8 mouse cellular contexts compared by ENCODE assay signal in genomic region chr10:42957881-42958651, GRCm38 (mm10).
A peak's percentile ranks its signal among the peaks of the same experiment; 100 is the strongest.
DNase-seq lines count a peak whose midpoint lies in the region; ATAC-seq lines count a peak whose summit lies in the region.

No protein-coding gene starts in this region.

- peak overlapping the region; percentile 59 for H3K4me2 ChIP-seq in limb, embryonic 12.5 days
- H3K4me2 ChIP-seq in midbrain, embryonic 14.5 days (ENCODE audit: low read length): peak overlapping the region; percentile 55
- H3K4me2 ChIP-seq in stomach, embryonic 14.5 days (replicated peaks; ENCODE audit: low read depth, low read length): peak overlapping the region; percentile 50

- peak overlapping the region; percentile 39 for H3K4me3 ChIP-seq in limb, embryonic 12.5 days (replicated peaks)
- peak overlapping the region; percentile 26 for H3K4me3 ChIP-seq in midbrain, embryonic 14.5 days (replicated peaks; ENCODE audit: low read depth, low read length)
- H3K4me3 ChIP-seq in stomach, embryonic 14.5 days (ENCODE audit: low read depth, low read length): peak overlapping the region; percentile 15; the same call in 1 of the 2 replicates

- H3K36me3 ChIP-seq in limb, embryonic 12.5 days: no peaks in the 10 kb centered on the region
- no peaks in the 10 kb centered on the region for H3K36me3 ChIP-seq in midbrain, embryonic 14.5 days (ENCODE audit: control insufficient read depth, insufficient read depth, low read length)
- no peaks in the 10 kb centered on the region for H3K36me3 ChIP-seq in stomach, embryonic 14.5 days (ENCODE audit: control insufficient read depth, insufficient read depth, low read length)

- DNase-seq in 3T3-L1 (ENCODE audit: low read depth, low spot score): peak; percentile 79
- peak; percentile 59 to 72 for DNase-seq in adrenal gland, adult 18-20 months (ENCODE audit: low spot score in 2 of 2)
- peak; percentile 90 for DNase-seq in embryo, embryonic 11 days
- DNase-seq in heart, adult 18-20 months: peak; percentile 69 to 89
- peak; percentile 66 for DNase-seq in kidney, adult 18-20 months
- DNase-seq in midbrain, embryonic 14.5 days: peak; percentile 94

- no peak overlapping the region for H3K27ac ChIP-seq in limb, embryonic 12.5 days
- H3K27ac ChIP-seq in midbrain, embryonic 14.5 days (replicated peaks; ENCODE audit: low read depth, low read length): no peak overlapping the region; the same call in 1 of the 2 replicates
- H3K27ac ChIP-seq in stomach, embryonic 14.5 days (ENCODE audit: low read length): no peak overlapping the region

- H3K27me3 ChIP-seq in limb, embryonic 12.5 days: peaks cover 18% of the 10 kb centered on the region
- peaks cover 5% of the 10 kb centered on the region; the same call in 1 of the 2 replicates for H3K27me3 ChIP-seq in midbrain, embryonic 14.5 days (ENCODE audit: control insufficient read depth, insufficient read depth, low read length)
- no peaks in the 10 kb centered on the region for H3K27me3 ChIP-seq in stomach, embryonic 14.5 days (ENCODE audit: control insufficient read depth, insufficient read depth, low read length)

- no peak; the same call in 1 of the 2 replicates for ATAC-seq in limb, embryonic 12.5 days (ENCODE audit: insufficient number of reproducible peaks, insufficient read depth, low FRiP score, low TSS enrichment, low read depth)
- peak; percentile 75; the same call in 1 of the 2 replicates for ATAC-seq in midbrain, embryonic 14.5 days (ENCODE audit: low FRiP score, low TSS enrichment)
- no peak for ATAC-seq in stomach, embryonic 14.5 days (ENCODE audit: insufficient number of reproducible peaks, insufficient read depth, low FRiP score, low read depth)

- peaks cover 20% of the 10 kb centered on the region for H3K4me1 ChIP-seq in limb, embryonic 12.5 days (replicated peaks)
- peaks cover 5% of the 10 kb centered on the region; the same call in 1 of the 2 replicates for H3K4me1 ChIP-seq in midbrain, embryonic 14.5 days (ENCODE audit: control insufficient read depth, insufficient read depth, low read length)
- no peaks in the 10 kb centered on the region for H3K4me1 ChIP-seq in stomach, embryonic 14.5 days (ENCODE audit: control insufficient read depth, insufficient read depth, low read length)

- WGBS in limb, embryonic 12.5 days: 8% methylated on average over 21 of the region's 21 CpGs
- 5% methylated on average over 21 of the region's 21 CpGs for WGBS in midbrain, embryonic 14.5 days
- 9% methylated on average over 21 of the region's 21 CpGs for WGBS in stomach, embryonic 14.5 days

- no peaks in the 10 kb centered on the region for H3K9me3 ChIP-seq in limb, embryonic 12.5 days
- H3K9me3 ChIP-seq in midbrain, embryonic 14.5 days (ENCODE audit: control insufficient read depth, low read length): no peaks in the 10 kb centered on the region
- H3K9me3 ChIP-seq in stomach, embryonic 14.5 days (ENCODE audit: control insufficient read depth, low read depth, low read length): no peaks in the 10 kb centered on the region

- H3K9ac ChIP-seq in limb, embryonic 12.5 days (replicated peaks): peak overlapping the region; percentile 54; the same call in 1 of the 2 replicates
- H3K9ac ChIP-seq in midbrain, embryonic 14.5 days (replicated peaks; ENCODE audit: low read length): peak overlapping the region; percentile 45
- H3K9ac ChIP-seq in stomach, embryonic 14.5 days (replicated peaks; ENCODE audit: low read depth, low read length): 0 out of 2 replicates have a peak overlapping the region, but pooled peaks have one; percentile 2

Comparison
In these comparisons a context has a peak if more than half of its experiments do, and no peak if none do; other contexts are left out.
1. H3K9ac ChIP-seq: peak in every context shown above with its lines; median percentile 54 in limb, embryonic 12.5 days; 45 in midbrain, embryonic 14.5 days; 2 in stomach, embryonic 14.5 days.